Mouse (Mus musculus) adrenal gland, postnatal 14 days (tissue): Measurements from ENCODE around the gene Pabpc6. TPM values are rescaled to one million over a fixed set of nuclear protein-coding genes. Genes with fewer than 3 reads are reported as not detected.

ENCODE experiments used
- total RNA-seq: library from RNA; stranded (reverse); gene quantifications from 2 replicates; pipeline ENCODE4 v1.2.3, GENCODE M21; 2021

Gene Pabpc6
- total RNA-seq, 1 experiment from 2014 or later = not detected

Other genes starting within 250 kb of the Pabpc6 start
- gene Gm17728, start 247.7 kb downstream of the Pabpc6 start, total RNA-seq = not detected in 2 replicates